Mouse (Mus musculus): ENCODE results near the gene Izumo4. TPM values are rescaled to one million over a fixed set of nuclear protein-coding genes. Genes with fewer than 3 reads are reported as not detected.

The Izumo4 gene
- polyA plus RNA-seq, 1 experiment from 2014 or later, result 7.9 TPM

DNA sequence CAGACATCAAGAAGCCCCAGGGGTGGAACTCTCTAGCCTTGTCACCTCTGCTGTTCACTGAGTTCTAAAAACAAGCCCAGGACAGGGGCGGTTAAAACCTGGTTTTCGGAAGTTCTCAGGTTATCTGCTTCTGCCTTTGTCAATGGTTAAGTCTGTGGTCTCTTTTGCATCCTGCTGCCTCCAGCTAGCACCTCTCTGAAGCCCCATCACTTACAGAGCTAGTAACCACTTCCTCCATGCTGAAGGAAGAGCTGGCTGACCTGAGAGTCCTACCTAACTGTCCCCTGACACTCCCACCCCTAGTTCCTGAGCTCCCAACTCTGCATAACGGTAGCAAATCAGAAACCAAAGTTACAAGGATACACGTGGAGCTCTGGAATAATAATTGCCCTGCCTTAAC is 1.3 kb upstream of the Izumo4 start:
- peak overlapping the region; percentile 80 for H3K9ac ChIP-seq (replicated peaks)
- DNase-seq, result no peak
- H3K4me2 ChIP-seq (ENCODE audit: low read depth, low read length), result peak overlapping the region; percentile 92
- no peak for TF ChIP-seq CTCF (IDR thresholded peaks at IDR 0.05; ENCODE audit: low read depth)
- no peak for TF ChIP-seq EP300 (IDR thresholded peaks at IDR 0.05; ENCODE audit: low read depth)
- H3K4me3 ChIP-seq (ENCODE audit: low read depth, low read length), result peak overlapping the region; percentile 64
- no peaks in the 10 kb centered on the region for H3K27me3 ChIP-seq (ENCODE audit: insufficient read depth, low read length)
- H3K9me3 ChIP-seq (ENCODE audit: low read length), result no peaks in the 10 kb centered on the region
- H3K36me3 ChIP-seq (replicated peaks; ENCODE audit: insufficient read depth, low read length), result peaks cover 4% of the 10 kb centered on the region; the same call in 1 of the 2 replicates
- peak overlapping the region; percentile 96 for H3K27ac ChIP-seq (ENCODE audit: low read depth)
- H3K4me1 ChIP-seq (ENCODE audit: insufficient read depth), result peaks cover 69% of the 10 kb centered on the region
- ATAC-seq, result no peak
- WGBS (ENCODE audit: insufficient replicate concordance), result 15% methylated on average over 4 of the region's 4 CpGs

DNA sequence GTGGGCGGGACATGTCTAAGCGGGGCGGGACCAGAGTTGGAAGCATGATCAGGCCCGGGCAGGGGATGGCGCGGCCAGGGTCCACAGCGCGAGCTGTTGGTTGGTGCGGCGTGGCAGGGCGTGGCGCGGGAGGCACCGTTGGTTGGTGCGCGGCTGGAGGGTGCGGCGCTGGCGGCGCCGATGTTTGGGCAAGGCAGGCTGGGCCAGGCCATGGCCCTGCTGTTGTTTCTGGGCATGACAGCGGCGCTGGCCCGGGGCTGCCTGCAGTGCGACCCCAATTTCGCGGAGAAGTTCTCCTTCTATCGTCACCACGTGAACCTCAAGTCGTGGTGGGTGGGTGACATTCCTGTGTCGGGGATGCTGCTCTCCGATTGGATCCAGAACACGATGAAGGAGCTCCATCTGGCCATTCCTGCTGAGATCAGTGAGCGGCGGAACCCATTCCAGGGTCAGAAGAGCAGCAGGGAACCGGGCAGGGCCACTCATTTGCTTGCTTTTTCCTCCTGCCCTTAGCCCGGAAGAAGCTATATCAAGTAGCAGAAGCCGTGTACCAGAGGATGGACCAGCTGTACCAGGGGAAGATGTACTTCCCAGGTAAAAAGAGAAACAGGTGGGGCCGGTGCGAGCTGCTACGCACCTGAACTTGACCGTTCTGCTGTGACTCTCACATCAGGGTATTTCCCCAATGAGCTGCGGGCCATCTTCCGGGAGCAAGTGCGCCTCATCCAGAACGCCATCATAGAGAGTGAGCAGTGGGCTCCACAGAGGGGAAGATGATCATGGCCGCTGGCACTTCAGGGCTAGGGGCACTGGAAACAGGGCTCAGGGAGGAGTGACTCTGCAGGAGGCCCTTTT is 779 bp downstream of the Izumo4 start:
- H3K36me3 ChIP-seq (replicated peaks; ENCODE audit: insufficient read depth, low read length), result peaks cover 18% of the 10 kb centered on the region
- H3K27ac ChIP-seq (ENCODE audit: low read depth), result peak overlapping the region; percentile 96
- peak overlapping the region; percentile 80 for H3K9ac ChIP-seq (replicated peaks)
- WGBS (ENCODE audit: insufficient replicate concordance), result 3% methylated on average over 38 of the region's 47 CpGs
- H3K4me1 ChIP-seq (ENCODE audit: insufficient read depth), result peaks cover 50% of the 10 kb centered on the region
- peak; percentile 82 for ATAC-seq
- TF ChIP-seq EP300 (IDR thresholded peaks at IDR 0.05; ENCODE audit: low read depth) (no peak), CTCF (IDR thresholded peaks at IDR 0.05; ENCODE audit: low read depth) (0 out of 2 replicates have a peak, but pooled peaks have one; percentile 15)
- H3K4me2 ChIP-seq (ENCODE audit: low read depth, low read length), result peak overlapping the region; percentile 92
- DNase-seq, result peak; percentile 97
- no peaks in the 10 kb centered on the region for H3K27me3 ChIP-seq (ENCODE audit: insufficient read depth, low read length)
- H3K4me3 ChIP-seq (ENCODE audit: low read depth, low read length), result peak overlapping the region; percentile 64
- H3K9me3 ChIP-seq (ENCODE audit: low read length), result no peaks in the 10 kb centered on the region

DNA sequence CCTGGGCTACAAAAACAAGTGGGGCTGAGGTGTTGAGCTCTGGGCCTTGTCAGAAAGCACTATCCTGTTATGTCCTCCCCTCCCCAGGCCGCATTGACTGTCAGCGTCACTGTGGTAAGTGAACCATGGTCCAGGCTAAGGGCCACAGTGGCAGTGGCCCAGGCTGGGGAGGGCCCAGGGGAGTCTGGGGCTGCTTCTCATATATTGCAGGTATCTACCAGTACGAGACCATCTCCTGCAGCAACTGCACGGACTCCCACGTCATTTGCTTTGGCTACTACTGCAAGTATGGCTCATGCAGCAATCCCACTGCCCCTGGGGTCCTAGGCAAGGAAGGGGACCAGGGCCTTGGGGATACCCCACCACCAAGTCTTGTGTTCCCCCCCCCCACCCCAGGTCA is 1.7 kb downstream of the Izumo4 start:
- Histone ChIP-seq H3K4me1 (ENCODE audit: insufficient read depth) (peaks cover 41% of the 10 kb centered on the region), H3K4me3 (ENCODE audit: low read depth, low read length) (peak overlapping the region; percentile 64), H3K36me3 (replicated peaks; ENCODE audit: insufficient read depth, low read length) (peaks cover 27% of the 10 kb centered on the region), H3K9me3 (ENCODE audit: low read length) (no peaks in the 10 kb centered on the region), H3K27ac (ENCODE audit: low read depth) (no peak overlapping the region; the same call in 1 of the 2 replicates), H3K27me3 (ENCODE audit: insufficient read depth, low read length) (no peaks in the 10 kb centered on the region), H3K4me2 (ENCODE audit: low read depth, low read length) (peak overlapping the region; percentile 92), H3K9ac (replicated peaks) (peak overlapping the region; percentile 80)
- DNase-seq (no peak), ATAC-seq (no peak)
- no peak for TF ChIP-seq CTCF (IDR thresholded peaks at IDR 0.05; ENCODE audit: low read depth)
- no peak for TF ChIP-seq EP300 (IDR thresholded peaks at IDR 0.05; ENCODE audit: low read depth)
- WGBS (ENCODE audit: insufficient replicate concordance), result 88% methylated on average over 5 of the region's 5 CpGs

DNA sequence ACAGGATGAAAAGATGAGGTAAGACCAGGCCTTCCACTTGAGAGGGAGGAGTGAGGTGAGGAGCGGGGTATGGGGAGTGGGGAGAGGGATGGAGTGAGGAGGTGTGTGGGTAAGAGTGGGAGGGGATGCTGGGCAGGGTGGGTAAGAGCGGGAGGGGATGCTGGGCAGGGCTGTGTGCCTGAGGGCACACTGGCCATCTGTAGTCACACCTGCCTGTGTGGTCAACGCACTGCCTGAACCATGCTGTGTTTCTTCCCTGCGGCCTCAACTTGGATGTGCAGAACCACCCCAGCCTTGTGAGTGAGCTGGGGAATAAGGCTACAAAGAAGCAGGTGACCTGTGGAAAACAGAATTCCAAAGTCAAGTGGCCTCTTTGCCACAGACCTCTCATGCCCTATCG is 2.4 kb downstream of the Izumo4 start:
- no peak for ATAC-seq
- WGBS (ENCODE audit: insufficient replicate concordance), result 94% methylated on average over 5 of the region's 5 CpGs
- no peak for DNase-seq
- H3K4me3 ChIP-seq (ENCODE audit: low read depth, low read length), result no peak overlapping the region
- no peak overlapping the region for H3K9ac ChIP-seq (replicated peaks)
- H3K27me3 ChIP-seq (ENCODE audit: insufficient read depth, low read length), result no peaks in the 10 kb centered on the region
- no peaks in the 10 kb centered on the region for H3K9me3 ChIP-seq (ENCODE audit: low read length)
- H3K4me2 ChIP-seq (ENCODE audit: low read depth, low read length), result no peak overlapping the region
- no peak overlapping the region for H3K27ac ChIP-seq (ENCODE audit: low read depth)
- TF ChIP-seq EP300 (IDR thresholded peaks at IDR 0.05; ENCODE audit: low read depth), result no peak
- no peak for TF ChIP-seq CTCF (IDR thresholded peaks at IDR 0.05; ENCODE audit: low read depth)
- peaks cover 35% of the 10 kb centered on the region for H3K36me3 ChIP-seq (replicated peaks; ENCODE audit: insufficient read depth, low read length)
- peaks cover 34% of the 10 kb centered on the region for H3K4me1 ChIP-seq (ENCODE audit: insufficient read depth)

DNA sequence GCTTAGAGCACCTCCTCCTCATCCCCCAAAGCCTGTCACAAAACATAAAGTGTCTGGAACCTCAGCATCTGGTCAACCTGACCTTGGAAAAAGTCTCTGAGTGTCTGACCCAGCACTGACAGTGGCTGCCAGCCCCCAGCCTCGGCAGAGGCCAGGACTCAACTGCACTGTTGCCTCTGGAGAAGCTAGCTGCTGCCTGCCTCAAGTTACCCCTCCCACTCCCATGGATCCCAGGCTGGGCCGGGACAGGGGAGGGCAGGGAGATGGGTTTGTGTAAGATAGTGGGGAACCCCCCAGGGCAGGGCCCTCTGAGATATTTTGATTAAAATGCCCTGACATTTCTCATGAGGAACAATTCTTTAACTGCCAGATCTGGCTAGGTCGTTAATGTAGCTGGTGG is 3.0 kb downstream of the Izumo4 start:
- no peaks in the 10 kb centered on the region for H3K27me3 ChIP-seq (ENCODE audit: insufficient read depth, low read length)
- no peak overlapping the region for H3K4me2 ChIP-seq (ENCODE audit: low read depth, low read length)
- 37% methylated on average over 3 of the region's 3 CpGs for WGBS (ENCODE audit: insufficient replicate concordance)
- H3K4me1 ChIP-seq (ENCODE audit: insufficient read depth), result peaks cover 28% of the 10 kb centered on the region
- H3K27ac ChIP-seq (ENCODE audit: low read depth), result no peak overlapping the region
- H3K9me3 ChIP-seq (ENCODE audit: low read length), result no peaks in the 10 kb centered on the region
- no peak overlapping the region for H3K4me3 ChIP-seq (ENCODE audit: low read depth, low read length)
- no peak overlapping the region for H3K9ac ChIP-seq (replicated peaks)
- TF ChIP-seq CTCF (IDR thresholded peaks at IDR 0.05; ENCODE audit: low read depth) (no peak), EP300 (IDR thresholded peaks at IDR 0.05; ENCODE audit: low read depth) (no peak)
- DNase-seq (no peak), ATAC-seq (no peak)
- H3K36me3 ChIP-seq (replicated peaks; ENCODE audit: insufficient read depth, low read length), result peaks cover 41% of the 10 kb centered on the region

DNA sequence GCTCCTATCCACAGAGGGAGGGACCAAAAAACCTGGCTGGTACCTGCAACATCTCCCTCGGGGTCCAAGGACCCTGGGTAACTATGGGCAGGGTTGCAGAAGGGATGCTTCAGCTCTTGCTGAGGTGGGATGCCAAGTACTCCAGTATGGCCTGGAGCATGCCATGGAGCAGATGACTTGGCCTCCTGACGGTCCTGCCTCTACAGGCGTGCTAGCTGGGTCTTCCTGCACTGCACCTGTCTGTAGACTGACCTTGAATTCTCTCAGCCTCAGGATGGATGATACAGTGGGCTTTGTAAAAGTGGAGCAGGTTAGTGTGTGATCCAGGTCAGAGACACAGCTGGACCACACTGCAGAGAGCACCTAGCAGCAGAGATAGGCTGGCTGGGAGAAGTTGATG is 3.5 kb downstream of the Izumo4 start:
- Histone ChIP-seq H3K9ac (replicated peaks) (no peak overlapping the region), H3K4me2 (ENCODE audit: low read depth, low read length) (no peak overlapping the region), H3K4me3 (ENCODE audit: low read depth, low read length) (no peak overlapping the region), H3K27ac (ENCODE audit: low read depth) (no peak overlapping the region), H3K4me1 (ENCODE audit: insufficient read depth) (peaks cover 23% of the 10 kb centered on the region), H3K27me3 (ENCODE audit: insufficient read depth, low read length) (no peaks in the 10 kb centered on the region), H3K36me3 (replicated peaks; ENCODE audit: insufficient read depth, low read length) (peaks cover 45% of the 10 kb centered on the region), H3K9me3 (ENCODE audit: low read length) (no peaks in the 10 kb centered on the region)
- DNase-seq, result no peak
- WGBS (ENCODE audit: insufficient replicate concordance), result 68% methylated on average over 3 of the region's 3 CpGs
- ATAC-seq, result no peak
- no peak for TF ChIP-seq EP300 (IDR thresholded peaks at IDR 0.05; ENCODE audit: low read depth)
- TF ChIP-seq CTCF (IDR thresholded peaks at IDR 0.05; ENCODE audit: low read depth), result no peak
